25 mouse cellular contexts compared by ENCODE assay signal in the genomic region with DNA sequence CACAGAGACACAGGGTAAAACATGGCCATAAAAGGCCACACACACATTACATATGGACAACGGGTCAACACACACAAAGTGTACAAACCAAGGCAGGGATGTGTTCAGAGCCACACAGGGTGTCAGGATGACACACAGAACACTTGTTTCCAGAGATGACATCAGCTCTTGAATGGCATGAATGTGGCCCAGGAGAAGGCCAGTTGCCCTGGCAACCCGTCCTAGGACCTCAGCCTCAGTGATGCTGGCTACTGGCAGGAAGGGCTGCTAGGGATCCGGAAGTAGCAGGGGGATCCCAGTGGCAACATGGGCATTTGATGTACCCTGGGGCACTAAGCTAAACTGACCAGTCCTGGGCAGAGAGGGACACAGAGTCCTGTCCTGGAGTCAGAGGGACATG. TPM values are rescaled to one million over a fixed set of nuclear protein-coding genes. Genes with fewer than 3 reads are reported as not detected.
"Had no signal": no experiment of that assay in that cellular context is flagged by ENCODE, and none has a peak within 500 bp of the region (broad histone marks: within the 10 kb centered on the region; RNA-seq: fewer than 3 reads in every experiment).

No protein-coding gene starts in this region.

- H3K27ac ChIP-seq: midbrain, embryonic 10.5 days; midbrain, embryonic 13.5 days; neural tube, embryonic 13.5 days; neural tube, embryonic 15.5 days had no signal

- H3K9ac ChIP-seq: lung, embryonic 14.5 days; midbrain, embryonic 13.5 days; neural tube, embryonic 13.5 days; neural tube, embryonic 15.5 days had no signal

- H3K4me2 ChIP-seq: lung, embryonic 14.5 days; midbrain, embryonic 13.5 days; neural tube, embryonic 13.5 days; neural tube, embryonic 15.5 days had no signal

- ATAC-seq: midbrain, embryonic 13.5 days; midbrain, embryonic 16.5 days had no signal

- H3K4me3 ChIP-seq: midbrain, embryonic 10.5 days; midbrain, embryonic 13.5 days; myocyte; neural tube, embryonic 13.5 days; neural tube, embryonic 15.5 days had no signal

- H3K36me3 ChIP-seq: midbrain, embryonic 10.5 days; midbrain, embryonic 13.5 days; neural tube, embryonic 13.5 days; neural tube, embryonic 15.5 days had no signal

- H3K9me3 ChIP-seq: midbrain, embryonic 10.5 days; midbrain, embryonic 13.5 days; neural tube, embryonic 13.5 days; neural tube, embryonic 15.5 days had no signal

- DNase-seq: lung, adult 18-20 months; lung, embryonic 14.5 days; lung, postnatal 10 days; lung, postnatal 4 days; retina, postnatal 1 day; right cerebral cortex, adult 18-20 months; right cerebral cortex, postnatal 25 days; right cerebral cortex, postnatal 4 days; spleen, adult 18-20 months; thymus, adult 18-20 months; thymus, postnatal 14 days; thymus, postnatal 36 days had no signal

RNA-seq across cellular contexts. Expression of gene C2cd4c, which starts 4.5 kb away (rescaled TPM):
- polyA plus RNA-seq: liver, embryonic 16.5 days; lung, embryonic 14.5 days; lung, embryonic 16.5 days; thymus, postnatal 0 days had no signal

RNA-seq across cellular contexts. Expression of gene Theg, which starts 22.1 kb away (rescaled TPM):
- polyA plus RNA-seq: liver, embryonic 16.5 days; lung, embryonic 14.5 days; lung, embryonic 16.5 days; midbrain, embryonic 10.5 days; midbrain, embryonic 13.5 days; midbrain, embryonic 16.5 days; myocyte; neural tube, embryonic 11.5 days; neural tube, embryonic 13.5 days; small intestine, adult 2 months; stomach, embryonic 14.5 days; stomach, embryonic 16.5 days; thymus, postnatal 0 days had no signal

RNA-seq across cellular contexts. Expression of gene Odf3l2, which starts 36.3 kb away (rescaled TPM):
- polyA plus RNA-seq: liver, embryonic 16.5 days; lung, embryonic 14.5 days; lung, embryonic 16.5 days; midbrain, embryonic 10.5 days; midbrain, embryonic 13.5 days; myocyte; neural tube, embryonic 11.5 days; neural tube, embryonic 13.5 days; small intestine, adult 2 months; stomach, embryonic 16.5 days; thymus, postnatal 0 days had no signal
